8 mouse cellular contexts compared by ENCODE assay signal in the genomic region with DNA sequence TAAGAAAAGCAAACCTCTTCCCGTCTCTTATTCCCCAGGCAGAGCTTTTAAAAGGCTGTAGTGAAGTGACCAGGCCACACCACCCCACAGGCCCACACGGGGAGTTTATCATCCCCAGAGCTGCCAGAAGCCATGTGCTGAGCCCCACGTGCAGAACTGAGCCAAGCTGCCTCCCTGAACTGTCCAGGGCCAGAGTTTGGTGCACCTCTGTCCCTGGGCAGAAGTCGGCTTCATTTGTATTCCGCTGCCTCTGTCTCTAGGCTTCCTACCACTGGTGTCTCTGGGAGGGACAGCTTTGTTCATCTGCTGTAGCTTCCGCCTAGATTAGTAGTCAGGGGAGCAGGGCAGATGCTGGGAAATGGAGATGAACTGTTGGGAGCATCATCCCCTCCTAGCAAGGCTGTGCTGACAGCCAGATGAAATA.
DNase-seq lines count a peak whose midpoint lies in the region; ATAC-seq and TF ChIP-seq lines count a peak whose summit lies in the region.

No protein-coding gene starts in this region.

- no peaks in the 10 kb centered on the region for H3K9me3 ChIP-seq in hindbrain, embryonic 14.5 days (ENCODE audit: control insufficient read depth, low read length)
- H3K9me3 ChIP-seq in neural tube, embryonic 12.5 days: no peaks in the 10 kb centered on the region

- H3K4me3 ChIP-seq in layer of hippocampus, adult 2 months: no peak overlapping the region
- H3K4me3 ChIP-seq in hindbrain, embryonic 14.5 days (replicated peaks; ENCODE audit: low read length): no peak overlapping the region
- H3K4me3 ChIP-seq in neural tube, embryonic 12.5 days: no peak overlapping the region

- peak overlapping the region; percentile 95 for H3K27ac ChIP-seq in layer of hippocampus, adult 2 months
- peak overlapping the region; percentile 99 for H3K27ac ChIP-seq in hindbrain, embryonic 14.5 days
- H3K27ac ChIP-seq in neural tube, embryonic 12.5 days: peak overlapping the region; percentile 99

- H3K9ac ChIP-seq in hindbrain, embryonic 14.5 days: peak overlapping the region; percentile 56
- peak overlapping the region; percentile 56; the same call in 1 of the 2 replicates for H3K9ac ChIP-seq in neural tube, embryonic 12.5 days

- TF ChIP-seq CTCF in layer of hippocampus, adult 2 months (conservative IDR thresholded peaks at IDR 0.05): no peak

- peak; percentile 68 for ATAC-seq in hindbrain, embryonic 14.5 days (ENCODE audit: low FRiP score)
- ATAC-seq in neural tube, embryonic 12.5 days (ENCODE audit: low FRiP score, low read depth): peak; percentile 85
- ATAC-seq in megakaryocyte-erythroid progenitor cell, adult 5-6 weeks (replicated peaks; ENCODE audit: low FRiP score, low TSS enrichment, poor library complexity, severe bottlenecking): no peak

- H3K4me2 ChIP-seq in hindbrain, embryonic 14.5 days (replicated peaks): 0 out of 2 replicates have a peak overlapping the region, but pooled peaks have one; percentile 11
- peak overlapping the region; percentile 16; the same call in 1 of the 2 replicates for H3K4me2 ChIP-seq in neural tube, embryonic 12.5 days (replicated peaks)

- peak; percentile 29 for DNase-seq in adrenal gland, adult 8-10 months
- DNase-seq in adrenal gland, postnatal 25 days: no peak
- DNase-seq in layer of hippocampus, adult 2 months (ENCODE audit: low spot score in 2 of 2): no peak
- no peak for DNase-seq in layer of hippocampus, adult 18-20 months (ENCODE audit: low spot score in 2 of 2)
- no peak for DNase-seq in hindbrain, embryonic 14.5 days (ENCODE audit: low spot score)
- no peak for DNase-seq in yolk sac, embryonic 10.5 days (ENCODE audit: low spot score)

- peaks cover 13% of the 10 kb centered on the region; the same call in 1 of the 2 replicates for H3K36me3 ChIP-seq in hindbrain, embryonic 14.5 days (replicated peaks; ENCODE audit: control insufficient read depth, insufficient read depth)
- H3K36me3 ChIP-seq in neural tube, embryonic 12.5 days: peaks cover 30% of the 10 kb centered on the region

- H3K27me3 ChIP-seq in hindbrain, embryonic 14.5 days (ENCODE audit: control insufficient read depth, insufficient read depth, low read length): no peaks in the 10 kb centered on the region
- no peaks in the 10 kb centered on the region for H3K27me3 ChIP-seq in neural tube, embryonic 12.5 days (replicated peaks)

- WGBS in hindbrain, embryonic 14.5 days: 10% methylated on average over 6 of the region's 6 CpGs
- WGBS in neural tube, embryonic 12.5 days: 17% methylated on average over 6 of the region's 6 CpGs

- peaks cover 61% of the 10 kb centered on the region for H3K4me1 ChIP-seq in hindbrain, embryonic 14.5 days (replicated peaks; ENCODE audit: control insufficient read depth, insufficient read depth, low read length)
- H3K4me1 ChIP-seq in neural tube, embryonic 12.5 days: peaks cover 57% of the 10 kb centered on the region
